Mouse (Mus musculus): ENCODE measurements at regions not wholly inside any gene's neighbourhood (a gene's known extent, or its start where the extent isn't known, plus 50 kb on each side); places are given as distances from the start of the nearest gene placed in this dataset.

- Histone ChIP-seq H3K4me1 (replicated peaks; ENCODE audit: control insufficient read depth, insufficient read depth, low read length) (no peaks in the 10 kb centered on the region), H3K4me3 (ENCODE audit: control insufficient read depth, insufficient read depth, low read length) (no peak overlapping the region), H3K27ac (ENCODE audit: control insufficient read depth, insufficient read depth, low read length) (no peak overlapping the region), H3K27me3 (ENCODE audit: control insufficient read depth, insufficient read depth, low read length) (no peaks in the 10 kb centered on the region), H3K36me3 (ENCODE audit: control insufficient read depth, insufficient read depth, low read length) (no peaks in the 10 kb centered on the region)
- no peak for DNase-seq
- WGBS = 88% methylated on average over 3 of the region's 3 CpGs
- TF ChIP-seq CTCF (IDR thresholded peaks at IDR 0.05; ENCODE audit: borderline replicate concordance, control insufficient read depth, extremely low read depth, insufficient read depth, low read length, poor library complexity) (no peak), POLR2A (IDR thresholded peaks at IDR 0.05; ENCODE audit: control insufficient read depth, extremely low read depth, insufficient read depth, low read length, poor library complexity) (no peak)
These were observed 262.6 kb downstream of the CK137956 start for GRCm38 (mm10) chr4:127708186-127708585.

GRCm38 (mm10) chr4:127707126-127707525 lies 263.6 kb downstream of the CK137956 start:
- no peak for TF ChIP-seq POLR2A (IDR thresholded peaks at IDR 0.05; ENCODE audit: control insufficient read depth, extremely low read depth, insufficient read depth, low read length, poor library complexity)
- TF ChIP-seq CTCF (IDR thresholded peaks at IDR 0.05; ENCODE audit: borderline replicate concordance, control insufficient read depth, extremely low read depth, insufficient read depth, low read length, poor library complexity) = no peak
- Histone ChIP-seq H3K36me3 (ENCODE audit: control insufficient read depth, insufficient read depth, low read length) (no peaks in the 10 kb centered on the region), H3K27ac (ENCODE audit: control insufficient read depth, insufficient read depth, low read length) (no peak overlapping the region), H3K4me1 (replicated peaks; ENCODE audit: control insufficient read depth, insufficient read depth, low read length) (no peaks in the 10 kb centered on the region), H3K4me3 (ENCODE audit: control insufficient read depth, insufficient read depth, low read length) (no peak overlapping the region), H3K27me3 (ENCODE audit: control insufficient read depth, insufficient read depth, low read length) (no peaks in the 10 kb centered on the region)
- DNase-seq = no peak
- 94% methylated on average over 3 of the region's 3 CpGs for WGBS

DNA sequence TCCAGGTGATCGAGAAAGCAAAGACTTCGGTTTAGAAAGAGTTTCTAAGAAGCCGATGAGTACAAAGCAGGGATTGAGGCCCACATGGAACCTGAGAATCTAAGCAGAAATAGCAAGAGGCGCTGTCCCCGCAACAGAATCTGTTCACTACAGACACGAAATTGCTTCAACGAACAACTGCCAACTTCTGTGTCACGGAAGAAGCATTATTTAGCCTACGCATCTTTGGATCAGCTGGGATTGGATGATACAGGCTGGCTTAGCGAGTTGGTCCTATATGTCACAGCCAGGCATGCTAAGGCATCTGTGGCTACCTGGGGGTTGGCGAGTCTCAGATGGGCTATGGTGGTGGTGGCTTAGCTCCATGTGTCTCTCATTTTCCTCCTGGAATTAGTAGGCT lies 269.1 kb downstream of the CK137956 start:
- TF ChIP-seq CTCF (IDR thresholded peaks at IDR 0.05; ENCODE audit: borderline replicate concordance, control insufficient read depth, extremely low read depth, insufficient read depth, low read length, poor library complexity) (no peak), POLR2A (IDR thresholded peaks at IDR 0.05; ENCODE audit: control insufficient read depth, extremely low read depth, insufficient read depth, low read length, poor library complexity) (no peak)
- Histone ChIP-seq H3K36me3 (ENCODE audit: control insufficient read depth, insufficient read depth, low read length) (no peaks in the 10 kb centered on the region), H3K4me3 (ENCODE audit: control insufficient read depth, insufficient read depth, low read length) (no peak overlapping the region), H3K27ac (ENCODE audit: control insufficient read depth, insufficient read depth, low read length) (no peak overlapping the region), H3K4me1 (replicated peaks; ENCODE audit: control insufficient read depth, insufficient read depth, low read length) (no peaks in the 10 kb centered on the region), H3K27me3 (ENCODE audit: control insufficient read depth, insufficient read depth, low read length) (no peaks in the 10 kb centered on the region)
- no peak for DNase-seq
- 94% methylated on average over 11 of the region's 11 CpGs for WGBS

DNA sequence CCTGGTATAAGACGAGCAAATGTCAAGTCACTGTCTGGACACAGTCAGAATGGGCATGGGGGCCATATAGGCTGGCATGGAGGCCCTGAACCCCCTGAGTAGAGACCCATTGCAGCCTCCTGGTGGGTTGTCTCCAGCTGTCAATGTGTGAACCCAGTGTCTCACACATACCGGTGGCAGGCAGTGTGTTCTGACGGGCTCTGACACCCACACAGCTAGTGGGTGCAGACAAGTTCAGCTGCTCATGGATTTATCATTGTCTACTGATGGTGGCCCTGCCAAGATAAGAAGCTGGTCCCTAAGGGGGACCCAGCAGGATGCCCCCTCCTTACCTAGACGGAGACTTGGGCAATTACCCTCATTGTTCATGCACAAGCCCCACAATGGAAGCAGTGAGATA lies 280.8 kb downstream of the CK137956 start:
- Histone ChIP-seq H3K36me3 (ENCODE audit: control insufficient read depth, insufficient read depth, low read length) (no peaks in the 10 kb centered on the region), H3K4me3 (ENCODE audit: control insufficient read depth, insufficient read depth, low read length) (no peak overlapping the region), H3K27ac (ENCODE audit: control insufficient read depth, insufficient read depth, low read length) (no peak overlapping the region), H3K4me1 (replicated peaks; ENCODE audit: control insufficient read depth, insufficient read depth, low read length) (no peaks in the 10 kb centered on the region), H3K27me3 (ENCODE audit: control insufficient read depth, insufficient read depth, low read length) (no peaks in the 10 kb centered on the region)
- 61% methylated on average over 4 of the region's 4 CpGs for WGBS
- DNase-seq = no peak
- TF ChIP-seq POLR2A (IDR thresholded peaks at IDR 0.05; ENCODE audit: control insufficient read depth, extremely low read depth, insufficient read depth, low read length, poor library complexity) (no peak), CTCF (IDR thresholded peaks at IDR 0.05; ENCODE audit: borderline replicate concordance, control insufficient read depth, extremely low read depth, insufficient read depth, low read length, poor library complexity) (no peak)

DNA sequence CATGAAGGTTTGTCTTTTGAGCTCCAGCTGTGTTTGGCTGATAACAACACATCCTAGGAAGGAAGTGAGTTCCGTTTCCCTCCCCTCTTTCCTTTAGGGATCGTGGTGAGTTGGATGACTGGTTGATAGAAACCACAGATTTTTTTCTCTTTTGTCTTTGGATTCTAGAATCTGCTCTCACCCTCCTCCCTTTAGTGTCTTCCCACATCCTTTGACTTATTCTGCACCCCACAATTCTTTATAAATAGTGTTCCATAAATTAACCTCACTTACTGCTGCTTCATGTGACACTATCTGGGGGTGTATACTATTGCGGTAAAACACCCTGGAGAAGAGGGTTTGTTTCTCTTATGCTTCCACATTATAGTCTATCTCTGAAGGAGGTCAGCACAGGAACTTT lies 285.7 kb downstream of the CK137956 start:
- Histone ChIP-seq H3K27ac (ENCODE audit: control insufficient read depth, insufficient read depth, low read length) (no peak overlapping the region), H3K4me3 (ENCODE audit: control insufficient read depth, insufficient read depth, low read length) (no peak overlapping the region), H3K4me1 (replicated peaks; ENCODE audit: control insufficient read depth, insufficient read depth, low read length) (no peaks in the 10 kb centered on the region), H3K36me3 (ENCODE audit: control insufficient read depth, insufficient read depth, low read length) (no peaks in the 10 kb centered on the region), H3K27me3 (ENCODE audit: control insufficient read depth, insufficient read depth, low read length) (no peaks in the 10 kb centered on the region)
- WGBS = 33% methylated on average over 3 of the region's 3 CpGs
- TF ChIP-seq POLR2A (IDR thresholded peaks at IDR 0.05; ENCODE audit: control insufficient read depth, extremely low read depth, insufficient read depth, low read length, poor library complexity) = no peak
- TF ChIP-seq CTCF (IDR thresholded peaks at IDR 0.05; ENCODE audit: borderline replicate concordance, control insufficient read depth, extremely low read depth, insufficient read depth, low read length, poor library complexity) = no peak
- no peak for DNase-seq

DNA sequence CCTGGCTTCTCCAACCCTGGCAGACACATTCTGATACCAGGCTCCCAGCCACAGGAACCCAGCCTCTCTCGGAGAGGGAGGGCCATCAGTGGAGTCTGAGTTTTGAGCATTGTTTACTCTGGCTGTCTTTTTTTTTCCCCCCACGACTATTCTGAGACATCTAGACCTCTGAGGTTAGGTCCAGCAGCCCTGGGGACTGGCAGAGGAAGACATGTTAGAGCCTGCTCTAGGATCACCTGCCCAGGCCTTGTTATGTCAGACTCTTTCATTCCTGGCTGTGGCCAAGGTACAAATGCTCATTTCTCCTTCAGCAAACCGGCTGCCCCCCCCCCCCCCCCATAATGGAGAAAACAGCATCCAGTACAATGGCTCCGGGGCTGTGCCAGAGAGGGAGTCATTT lies 291.4 kb downstream of the CK137956 start:
- no peaks in the 10 kb centered on the region for H3K4me1 ChIP-seq (replicated peaks; ENCODE audit: control insufficient read depth, insufficient read depth, low read length)
- no peak for DNase-seq
- no peak overlapping the region for H3K4me3 ChIP-seq (ENCODE audit: control insufficient read depth, insufficient read depth, low read length)
- H3K27me3 ChIP-seq (ENCODE audit: control insufficient read depth, insufficient read depth, low read length) = no peaks in the 10 kb centered on the region
- WGBS = 42% methylated on average over 4 of the region's 4 CpGs
- H3K36me3 ChIP-seq (ENCODE audit: control insufficient read depth, insufficient read depth, low read length) = no peaks in the 10 kb centered on the region
- no peak overlapping the region for H3K27ac ChIP-seq (ENCODE audit: control insufficient read depth, insufficient read depth, low read length)
- TF ChIP-seq POLR2A (IDR thresholded peaks at IDR 0.05; ENCODE audit: control insufficient read depth, extremely low read depth, insufficient read depth, low read length, poor library complexity) = no peak
- TF ChIP-seq CTCF (IDR thresholded peaks at IDR 0.05; ENCODE audit: borderline replicate concordance, control insufficient read depth, extremely low read depth, insufficient read depth, low read length, poor library complexity) = no peak

- Histone ChIP-seq H3K4me3 (ENCODE audit: control insufficient read depth, insufficient read depth, low read length) (no peak overlapping the region), H3K36me3 (ENCODE audit: control insufficient read depth, insufficient read depth, low read length) (no peaks in the 10 kb centered on the region), H3K4me1 (replicated peaks; ENCODE audit: control insufficient read depth, insufficient read depth, low read length) (no peaks in the 10 kb centered on the region), H3K27me3 (ENCODE audit: control insufficient read depth, insufficient read depth, low read length) (no peaks in the 10 kb centered on the region), H3K27ac (ENCODE audit: control insufficient read depth, insufficient read depth, low read length) (no peak overlapping the region)
- WGBS = 55% methylated on average over 5 of the region's 5 CpGs
- TF ChIP-seq POLR2A (IDR thresholded peaks at IDR 0.05; ENCODE audit: control insufficient read depth, extremely low read depth, insufficient read depth, low read length, poor library complexity) = no peak
- no peak for TF ChIP-seq CTCF (IDR thresholded peaks at IDR 0.05; ENCODE audit: borderline replicate concordance, control insufficient read depth, extremely low read depth, insufficient read depth, low read length, poor library complexity)
- no peak for DNase-seq
These were observed 292.3 kb downstream of the CK137956 start for GRCm38 (mm10) chr4:127678437-127678836.

Data from thymus, adult 2 months (tissue).